Mouse (Mus musculus): Measurements from ENCODE around the gene Tpte.
"Not testable (repeated sequence)": the region's sequence is repeated elsewhere in the genome, so short reads cannot be mapped to it uniquely, and the experiment has no call there.

Tpte gene

GRCm38 (mm10) chr8:22282999-22283491 lies at the start of gene Tpte:
Gene Tpte (plus strand): TSS chr8:22283441.
- in situ Hi-C loops (cut with MboI) = no loop called here

GRCm38 (mm10) chr8:22242986-22243385 lies 40.3 kb upstream of the Tpte start:
- in situ Hi-C loops (cut with MboI) = no loop called here

DNA sequence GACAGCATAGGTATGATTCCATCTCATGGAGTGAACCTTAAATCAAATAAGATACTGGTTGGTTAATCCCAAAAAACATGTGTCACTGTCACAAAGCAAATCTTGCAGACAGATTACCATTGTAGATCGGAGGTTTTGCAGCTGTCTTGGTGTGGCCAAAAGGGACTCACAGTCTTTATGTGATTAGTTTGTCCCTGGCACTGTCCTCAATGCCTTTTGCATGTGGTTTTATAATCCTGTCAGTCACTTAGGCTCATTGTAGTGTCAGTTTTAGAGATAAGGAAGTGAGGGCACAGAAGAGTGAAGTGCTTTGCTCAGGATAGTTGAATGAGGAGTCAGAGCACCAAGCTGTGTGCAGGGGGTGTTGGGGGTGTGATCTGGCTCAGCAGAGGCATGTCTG lies 37.6 kb upstream of the Tpte start:
- in situ Hi-C loops (cut with MboI) = no loop called here

DNA sequence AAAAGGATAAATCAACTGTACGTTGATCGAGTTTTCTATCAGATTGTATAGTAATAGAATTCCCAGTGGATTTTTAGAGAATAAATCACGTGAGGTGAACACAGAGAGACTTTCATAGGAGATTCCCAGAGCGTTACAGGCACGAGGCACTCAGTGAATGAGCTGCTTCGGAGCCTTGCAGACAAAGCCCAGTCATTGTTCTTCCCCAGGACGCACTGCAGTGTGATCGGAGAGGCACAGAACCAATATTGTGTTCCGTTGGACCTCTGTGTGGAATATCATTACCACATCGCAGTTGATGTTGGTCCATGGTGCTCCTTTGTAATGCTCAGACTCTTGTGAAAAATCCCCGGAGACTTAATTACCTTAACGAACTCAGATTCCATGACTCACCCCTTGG lies 35.3 kb upstream of the Tpte start:
- in situ Hi-C loops (cut with MboI) = no loop called here

GRCm38 (mm10) chr8:22249080-22249479 lies 34.2 kb upstream of the Tpte start:
- in situ Hi-C loops (cut with MboI) = no loop called here

DNA sequence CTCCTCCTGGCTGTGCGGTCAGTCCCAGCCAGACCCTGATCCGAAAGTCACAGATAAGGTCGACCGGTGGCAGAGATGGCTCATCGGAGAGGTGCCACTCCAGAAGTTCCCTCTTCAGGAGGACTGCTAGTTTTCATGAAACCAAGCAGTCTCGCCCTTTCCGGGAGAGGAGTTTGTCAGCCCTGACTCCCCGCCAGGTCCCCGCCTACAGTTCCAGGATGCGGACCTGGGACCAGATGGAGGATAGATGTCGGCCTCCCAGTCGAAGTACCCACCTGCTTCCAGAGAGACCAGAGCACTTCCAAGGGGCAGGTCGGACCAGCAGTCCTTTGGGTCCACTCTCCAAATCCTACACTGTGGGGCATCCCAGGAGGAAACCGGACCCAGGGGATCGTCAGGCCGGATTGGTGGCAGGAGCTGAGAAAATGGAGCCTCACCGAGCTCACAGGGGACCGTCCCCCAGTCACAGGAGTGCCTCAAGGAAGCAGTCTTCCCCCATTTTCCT lies 24.2 kb upstream of the Tpte start:
- in situ Hi-C loops (cut with MboI) = no loop called here

DNA sequence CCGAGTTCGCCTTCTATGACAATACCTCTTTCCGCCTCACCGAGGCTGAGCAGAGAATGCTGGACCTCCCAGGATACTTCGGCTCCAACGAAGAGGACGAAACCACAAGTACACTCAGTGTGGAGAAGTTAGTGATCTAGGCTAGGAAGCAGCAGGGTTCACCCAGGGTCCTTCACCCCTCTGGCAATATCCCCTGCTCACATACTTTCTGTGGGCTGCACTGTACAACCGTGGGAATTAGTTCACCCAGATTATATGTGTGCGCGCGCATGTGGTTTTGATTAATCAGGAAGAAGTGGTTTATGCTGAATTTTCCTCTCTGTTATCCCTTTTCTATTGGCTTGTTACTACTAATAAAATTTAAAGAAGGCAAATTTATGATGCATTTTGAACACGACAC lies 23.7 kb upstream of the Tpte start:
- in situ Hi-C loops (cut with MboI) = no loop called here

DNA sequence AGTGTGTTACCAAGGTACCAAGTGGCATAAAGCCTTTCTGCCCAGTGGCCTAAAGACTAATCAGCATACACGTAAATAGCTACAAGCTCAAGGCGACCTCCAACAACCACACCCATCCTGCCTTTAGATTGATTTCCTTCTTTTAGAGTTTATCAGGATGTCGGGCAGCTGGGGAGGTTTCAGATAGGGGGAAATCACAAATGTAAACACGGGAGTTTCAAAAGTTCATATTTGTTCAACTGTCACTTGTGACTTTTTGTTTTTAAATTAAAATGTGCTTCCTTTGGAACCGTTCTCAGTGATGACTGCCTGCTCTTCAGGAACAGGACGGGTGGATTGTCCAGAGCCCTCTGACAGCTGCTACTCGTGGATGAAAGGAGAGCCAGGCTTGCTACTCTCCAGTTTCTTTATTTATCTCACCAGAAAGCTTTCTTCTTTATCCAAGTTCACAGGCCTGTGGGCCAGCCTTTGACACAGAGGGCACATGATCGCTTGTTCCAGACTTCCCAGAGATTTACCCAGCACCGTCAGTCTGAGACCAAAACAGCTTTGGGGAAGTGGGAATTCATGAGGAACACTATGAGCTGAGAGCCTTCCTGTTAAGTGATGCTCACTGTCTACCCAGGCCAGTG lies 23.0 kb upstream of the Tpte start:
- in situ Hi-C loops (cut with MboI) = no loop called here

- in situ Hi-C loops (cut with MboI) = no loop called here
These were observed 21.0 kb upstream of the Tpte start for GRCm38 (mm10) chr8:22262267-22262666.

- in situ Hi-C loops (cut with MboI) = no loop called here
These were observed 18.9 kb upstream of the Tpte start for GRCm38 (mm10) chr8:22264292-22264691.

- in situ Hi-C loops (cut with MboI) = no loop called here
These were observed 18.5 kb upstream of the Tpte start for GRCm38 (mm10) chr8:22264787-22265186.

DNA sequence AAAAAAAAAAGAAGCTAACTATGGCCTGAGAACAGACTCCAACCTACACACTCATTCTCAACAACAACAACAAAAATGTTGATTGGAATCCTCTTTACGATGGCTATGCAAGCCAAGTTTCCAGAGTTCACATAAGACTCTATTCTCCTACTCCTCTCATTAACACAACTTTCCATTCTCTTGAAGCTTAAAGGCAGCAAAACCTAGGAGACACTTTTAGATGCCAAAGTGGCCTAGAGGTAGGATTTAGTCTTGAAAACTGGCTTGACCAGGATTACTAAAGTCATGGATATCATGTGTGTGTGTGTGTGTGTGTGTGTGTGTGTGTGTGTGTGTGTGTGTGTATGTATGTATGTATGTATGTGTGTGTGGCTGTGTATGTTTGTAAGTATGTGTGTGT lies 18.0 kb upstream of the Tpte start:
- in situ Hi-C loops (cut with MboI) = no loop called here

DNA sequence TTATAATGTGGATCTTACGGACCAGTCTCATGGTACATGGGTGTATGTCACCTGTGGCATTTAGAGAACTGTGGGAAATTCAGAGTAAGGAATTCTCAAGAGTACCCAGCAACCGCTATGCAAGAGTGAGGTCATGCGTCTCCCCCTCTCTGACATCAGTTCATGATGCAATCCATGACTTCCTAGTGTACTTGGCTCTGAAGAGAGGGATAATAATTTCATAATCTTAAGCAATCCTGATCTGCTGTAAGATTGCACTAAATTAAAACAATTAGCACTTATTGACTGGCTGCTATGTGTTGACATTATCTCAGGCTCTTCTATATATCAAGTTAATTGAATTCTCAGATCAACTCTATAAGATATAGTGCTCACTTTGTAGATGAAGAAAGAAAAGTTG lies 16.4 kb upstream of the Tpte start:
- in situ Hi-C loops (cut with MboI) = no loop called here

- in situ Hi-C loops (cut with MboI) = no loop called here
These were observed 10.1 kb upstream of the Tpte start for GRCm38 (mm10) chr8:22273142-22273541.

GRCm38 (mm10) chr8:22274641-22275040 lies 8.6 kb upstream of the Tpte start:
- in situ Hi-C loops (cut with MboI) = no loop called here

GRCm38 (mm10) chr8:22302326-22302725 lies 19.1 kb downstream of the Tpte start:
- in situ Hi-C loops (cut with MboI) = no loop called here

GRCm38 (mm10) chr8:22302896-22303306 lies 19.7 kb downstream of the Tpte start:
- in situ Hi-C loops (cut with MboI) = no loop called here

GRCm38 (mm10) chr8:22304045-22304444 lies 20.8 kb downstream of the Tpte start:
- in situ Hi-C loops (cut with MboI) = not testable (repeated sequence)

- in situ Hi-C loops (cut with MboI) = no loop called here
These were observed 23.8 kb downstream of the Tpte start for GRCm38 (mm10) chr8:22306999-22307398.

GRCm38 (mm10) chr8:22311446-22311845 lies 28.2 kb downstream of the Tpte start:
- in situ Hi-C loops (cut with MboI) = no loop called here

DNA sequence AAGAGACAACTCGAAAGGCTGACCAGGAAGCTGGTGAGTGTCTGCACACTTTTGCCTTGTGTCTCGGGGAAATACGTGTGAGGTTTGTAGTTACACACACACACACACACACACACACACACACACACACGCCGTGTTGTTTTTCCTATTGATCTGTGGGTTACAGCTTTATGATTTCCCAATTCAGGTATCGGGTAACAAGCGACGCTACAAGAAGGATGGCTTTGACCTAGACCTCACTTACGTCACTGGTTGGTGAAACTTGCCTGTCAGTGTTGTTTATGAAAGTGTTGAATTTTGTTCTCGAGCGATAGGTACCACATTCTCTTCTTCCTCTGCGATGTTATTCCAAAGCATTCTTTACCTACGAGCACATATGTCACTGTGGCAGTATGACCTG lies 52.2 kb downstream of the Tpte start:
- in situ Hi-C loops (cut with MboI) = no loop called here

- in situ Hi-C loops (cut with MboI) = no loop called here
These were observed 76.1 kb downstream of the Tpte start for GRCm38 (mm10) chr8:22359359-22359758.

DNA sequence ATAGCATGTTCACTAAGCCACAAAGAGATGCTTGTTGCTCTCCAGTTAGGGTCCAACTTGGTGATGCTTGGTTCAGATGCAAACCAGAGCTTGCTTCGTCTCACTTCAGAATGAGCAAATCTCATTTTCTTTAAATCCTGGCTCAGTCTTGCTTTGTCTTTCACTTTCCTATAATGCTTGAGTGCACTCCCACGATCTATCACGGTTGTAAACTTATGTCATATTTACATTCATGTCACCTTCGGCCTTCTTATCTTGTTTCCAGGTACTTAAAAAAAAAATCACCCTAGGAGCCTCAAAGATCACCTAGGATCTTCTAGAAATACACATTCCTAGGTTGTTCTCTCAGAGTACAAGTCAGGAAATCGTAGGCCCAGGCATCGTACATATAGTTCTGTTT lies 76.6 kb downstream of the Tpte start:
- in situ Hi-C loops (cut with MboI) = no loop called here

GRCm38 (mm10) chr8:22376311-22376710 lies 93.1 kb downstream of the Tpte start:
- in situ Hi-C loops (cut with MboI) = no loop called here
